Mouse (Mus musculus) forelimb bud, embryonic 11.5 days (tissue): ENCODE measurements around the gene Kif16b.

Experiments used
- DNase-seq: peaks from one replicate; pipeline ENCODE4 v3.0.0-alpha.2; 2012; ENCODE audit warnings: low read depth, low spot score

The Kif16b gene

GRCm38 (mm10) chr2:142734046-142734445 is 167.3 kb downstream of the Kif16b start:
- DNase-seq = no peak

DNA sequence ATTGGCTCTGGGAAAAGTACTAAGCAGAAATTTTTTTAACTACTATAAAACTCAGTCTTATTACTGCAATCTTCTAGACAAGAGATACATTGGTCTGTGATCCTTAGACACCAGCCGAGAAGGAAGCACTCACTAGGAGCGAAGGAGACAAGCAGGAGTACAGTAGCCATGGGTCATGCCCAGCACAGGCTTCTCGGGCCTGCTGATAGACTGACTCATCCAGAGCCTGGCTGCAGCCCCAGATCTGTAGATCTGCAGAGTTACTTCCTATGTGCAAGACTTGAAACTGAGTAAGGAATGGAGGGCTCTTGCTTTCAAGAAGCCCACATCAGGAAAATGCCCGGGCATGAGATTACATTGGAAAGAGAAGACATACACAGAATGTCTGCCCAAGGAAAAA is 169.0 kb downstream of the Kif16b start:
- DNase-seq = no peak

DNA sequence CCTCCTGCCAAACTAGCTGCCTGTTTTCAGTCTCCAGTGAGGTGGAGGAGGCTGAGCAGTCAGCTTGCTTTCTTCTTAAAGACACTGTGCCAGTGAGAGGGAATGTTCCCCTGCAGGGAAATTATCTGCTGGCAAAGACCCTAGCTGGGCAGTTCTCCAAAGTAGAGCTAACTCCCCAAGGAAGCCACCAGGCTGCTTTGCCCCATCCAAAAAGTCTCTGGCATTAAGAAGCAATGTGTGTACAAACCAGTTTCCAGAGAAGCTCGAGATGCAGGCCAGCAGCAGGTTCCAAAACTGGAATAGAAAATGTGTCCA is 169.6 kb downstream of the Kif16b start:
- DNase-seq = no peak

DNA sequence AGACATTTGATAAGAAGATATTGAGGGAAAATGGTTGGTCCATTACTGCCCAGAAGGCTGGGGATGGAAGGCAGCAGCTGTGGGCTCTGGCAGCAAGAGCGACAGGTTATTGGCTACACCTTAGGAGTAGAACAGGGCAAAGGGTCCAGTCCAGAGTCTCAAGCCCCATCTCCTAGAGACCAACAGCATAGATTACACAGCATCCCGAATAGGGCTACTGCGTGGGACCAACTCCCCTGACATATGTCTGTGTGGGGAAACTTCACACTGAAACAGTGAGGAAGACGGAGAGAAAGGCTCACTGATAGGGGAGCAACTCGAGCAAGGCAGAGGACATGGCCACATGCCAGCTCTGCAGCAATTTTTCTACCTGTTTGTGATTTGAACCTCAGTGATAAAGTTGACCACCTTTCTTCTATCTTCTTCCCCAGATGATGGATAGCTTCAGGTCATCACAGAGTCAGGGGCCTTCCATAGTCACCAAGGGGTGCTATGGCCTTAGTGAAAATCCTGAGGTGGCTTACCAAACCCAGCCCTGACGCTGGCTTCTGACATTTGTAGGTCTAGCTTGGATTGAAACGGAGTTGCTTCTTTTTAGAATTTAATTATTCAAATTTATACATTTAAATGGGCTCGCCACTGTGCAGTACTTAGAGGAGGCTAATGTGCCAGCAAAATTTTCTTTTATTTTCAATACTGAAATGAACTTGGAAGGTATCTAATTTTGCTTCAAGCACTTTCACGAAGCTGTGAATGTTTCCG is 170.1 kb downstream of the Kif16b start:
- DNase-seq = no peak

DNA sequence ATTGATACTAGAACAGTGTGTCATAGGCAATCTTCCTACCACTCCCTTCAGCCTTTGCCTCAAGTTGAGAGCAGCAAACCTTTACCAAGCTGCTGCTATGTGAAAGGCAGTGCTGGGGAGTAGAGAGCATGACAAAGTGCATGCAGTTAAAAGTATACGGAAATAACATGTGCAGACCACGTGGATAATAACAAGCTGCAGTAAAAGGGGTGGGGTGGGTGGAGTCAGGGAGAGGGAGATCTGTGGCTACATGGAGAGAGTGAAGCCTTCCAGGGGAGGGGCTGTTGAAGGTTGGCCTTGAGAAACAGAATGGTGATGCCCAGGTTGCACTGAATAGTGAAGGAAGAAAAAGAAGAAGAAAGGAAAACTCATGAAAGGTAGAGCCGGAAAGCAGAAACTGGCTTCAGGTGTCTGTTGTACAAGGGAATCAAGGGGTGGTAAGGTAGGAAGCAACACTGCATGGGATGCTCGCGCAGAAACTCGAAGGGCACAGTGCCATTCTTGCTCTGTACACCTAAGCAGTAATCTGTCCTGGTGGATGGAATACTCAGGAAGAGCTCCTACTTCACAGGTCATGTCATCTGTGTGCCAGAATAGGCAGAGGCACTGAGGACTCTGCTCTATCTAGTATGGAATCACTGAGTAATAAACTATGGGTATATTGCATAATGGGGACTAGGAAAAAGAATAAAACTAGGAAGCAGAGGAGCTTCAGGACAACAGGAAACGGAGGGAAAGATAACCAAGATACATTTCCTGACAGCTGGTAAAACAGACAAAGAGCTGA is 176.9 kb downstream of the Kif16b start:
- DNase-seq = no peak

DNA sequence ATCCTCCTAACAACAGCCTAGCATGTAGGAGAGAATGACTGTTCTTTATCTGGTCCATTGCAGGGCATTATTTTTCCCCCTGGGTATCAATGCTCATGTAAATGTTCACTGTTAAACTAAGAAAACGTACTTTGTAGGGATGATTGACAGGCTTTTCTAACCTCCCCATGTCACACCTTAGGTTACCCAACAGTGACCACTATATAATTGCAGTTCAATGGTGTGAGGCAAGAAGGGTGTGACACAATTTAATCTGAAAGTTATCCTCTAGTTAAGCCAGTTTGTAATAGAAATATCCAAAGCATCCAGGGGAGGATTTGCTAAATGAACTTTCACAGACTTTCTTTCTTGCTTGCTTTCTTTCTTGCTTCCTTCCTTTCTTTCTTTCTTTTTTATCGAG is 181.2 kb downstream of the Kif16b start:
- no peak for DNase-seq

DNA sequence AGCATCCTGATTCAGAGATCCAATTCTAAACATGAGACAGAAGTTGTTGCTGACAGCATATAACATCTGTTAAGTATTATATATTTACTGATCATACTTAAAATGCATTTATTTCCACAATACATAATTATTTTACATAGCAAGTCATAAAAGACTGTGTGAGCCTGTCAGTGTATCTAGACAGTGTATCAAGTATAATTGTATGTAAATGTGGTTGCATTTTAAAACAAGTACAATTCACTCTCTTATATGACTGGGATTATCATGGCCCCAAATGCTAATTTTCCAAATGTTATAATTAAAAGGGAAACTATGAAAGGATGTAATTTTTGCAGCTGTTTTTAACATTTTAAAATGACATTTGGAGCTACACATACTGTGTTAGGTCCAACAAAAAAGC is 182.3 kb downstream of the Kif16b start:
- DNase-seq = no peak

GRCm38 (mm10) chr2:142717591-142717990 is 183.7 kb downstream of the Kif16b start:
- no peak for DNase-seq

- DNase-seq = no peak
These were observed 185.4 kb downstream of the Kif16b start for GRCm38 (mm10) chr2:142715912-142716260.

GRCm38 (mm10) chr2:142715186-142715911 is 186.0 kb downstream of the Kif16b start:
- no peak for DNase-seq

GRCm38 (mm10) chr2:142712727-142713126 is 188.6 kb downstream of the Kif16b start:
- no peak for DNase-seq

GRCm38 (mm10) chr2:142709326-142709725 is 192.0 kb downstream of the Kif16b start:
- no peak for DNase-seq

- no peak for DNase-seq
These were observed 200.6 kb downstream of the Kif16b start for GRCm38 (mm10) chr2:142700689-142701088.

- DNase-seq = no peak
These were observed 202.7 kb downstream of the Kif16b start for GRCm38 (mm10) chr2:142698650-142699049.

DNA sequence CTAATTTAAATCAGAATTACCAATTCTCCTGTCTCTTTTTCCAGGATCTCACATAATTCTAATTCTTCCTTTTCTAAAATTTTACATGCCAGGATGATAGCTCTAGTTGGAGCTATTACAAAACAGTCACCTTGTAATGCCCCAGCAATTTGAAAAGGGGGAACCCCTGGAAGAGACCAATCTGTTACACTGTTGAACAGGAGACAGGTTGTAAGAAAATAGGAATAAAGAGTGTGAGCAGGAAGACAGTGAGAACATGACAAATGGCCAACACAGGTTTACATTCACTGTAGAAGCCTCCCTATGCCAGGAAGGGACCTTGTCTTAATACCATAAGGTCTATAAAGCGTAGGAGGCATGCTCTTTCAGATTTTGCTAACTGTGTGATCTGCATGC is 206.4 kb downstream of the Kif16b start:
- DNase-seq = no peak

DNA sequence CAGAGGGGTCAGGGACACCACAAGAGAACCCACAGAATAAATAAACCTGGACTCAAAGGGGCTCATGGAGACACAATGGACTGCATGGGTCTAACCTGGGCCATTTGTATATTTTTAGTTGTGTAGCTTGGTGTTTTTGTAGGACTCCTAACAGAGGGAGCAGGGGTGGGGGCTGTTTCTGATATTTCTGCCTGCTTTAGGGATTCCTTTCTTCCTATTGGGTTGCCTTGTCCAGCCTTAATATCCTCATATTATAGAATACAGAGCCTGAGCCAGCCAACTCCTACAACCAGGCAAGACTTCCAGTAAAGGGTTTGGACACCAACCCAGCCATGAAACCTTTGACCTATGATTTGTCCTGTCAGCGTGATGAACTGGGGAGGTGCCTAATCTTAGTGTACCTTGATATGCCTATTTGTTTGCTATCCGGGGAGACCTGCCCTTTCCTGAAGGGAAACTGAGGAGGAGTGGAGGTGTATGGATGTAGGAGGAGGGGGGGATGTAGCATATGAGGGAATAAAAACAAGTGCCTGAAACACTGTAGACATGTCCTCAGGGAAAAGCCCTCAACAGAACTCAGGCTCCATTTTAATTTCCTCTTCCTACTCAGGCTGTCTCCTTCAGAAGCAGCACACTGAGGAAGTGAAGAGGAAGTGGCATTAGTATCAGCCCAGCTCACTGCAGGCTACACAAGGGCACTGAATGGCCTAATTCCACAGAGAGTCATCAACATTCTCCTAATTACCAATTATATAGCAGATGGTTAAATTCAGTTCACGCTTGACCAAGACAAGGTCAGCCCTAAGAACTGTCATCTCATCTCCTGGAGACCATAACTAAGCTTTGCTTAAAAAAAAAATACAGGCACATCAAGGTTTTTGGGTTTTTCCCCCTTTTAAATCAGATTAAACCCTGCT is 207.1 kb downstream of the Kif16b start:
- no peak for DNase-seq

GRCm38 (mm10) chr2:142693461-142693860 is 207.9 kb downstream of the Kif16b start:
- DNase-seq = no peak

DNA sequence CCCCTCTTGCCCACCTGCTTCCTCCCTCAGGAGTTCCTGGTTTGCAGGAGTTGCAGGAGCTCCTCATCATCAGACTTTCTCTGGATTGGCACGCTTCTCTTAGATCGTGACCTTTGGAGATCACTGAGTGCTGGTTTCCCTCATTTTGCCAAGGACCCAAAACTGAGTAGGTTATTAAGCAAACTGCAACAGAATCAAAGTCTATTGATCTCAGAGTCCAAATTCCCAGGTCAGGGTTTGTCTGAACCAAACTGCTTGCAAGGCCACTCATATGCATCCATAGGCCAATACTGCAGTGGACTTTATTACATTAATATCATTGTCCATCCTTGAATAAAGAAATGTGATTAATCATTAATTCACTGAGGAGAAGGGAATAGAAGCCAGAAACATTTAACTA is 211.8 kb downstream of the Kif16b start:
- DNase-seq = no peak

DNA sequence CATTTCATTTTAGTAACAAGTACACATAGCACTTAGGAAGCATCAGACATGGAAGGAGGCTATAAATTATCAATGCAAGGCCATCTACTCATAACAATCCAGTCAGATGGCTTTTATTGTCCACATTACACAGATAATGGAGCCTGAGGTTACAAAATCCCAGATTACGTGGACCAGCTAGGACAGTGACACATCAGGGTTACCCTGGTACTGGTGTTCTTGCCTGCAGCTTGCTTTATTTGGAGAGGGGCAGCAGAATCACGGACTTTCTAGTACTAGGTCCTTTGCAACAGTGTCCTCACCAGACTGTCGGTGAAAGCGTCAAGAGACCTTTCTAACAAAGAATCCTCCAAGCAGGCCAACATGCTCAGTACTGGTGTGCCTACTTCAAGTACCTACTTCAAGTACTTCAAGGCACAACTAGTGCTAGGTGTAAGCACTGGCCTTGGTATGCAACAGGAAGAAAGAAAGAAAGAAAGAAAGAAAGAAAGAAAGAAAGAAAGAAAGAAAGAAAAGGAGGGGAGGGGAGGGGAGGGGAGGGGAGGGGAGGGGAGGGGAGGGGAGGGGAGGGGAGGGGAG is 213.3 kb downstream of the Kif16b start:
- DNase-seq = no peak

DNA sequence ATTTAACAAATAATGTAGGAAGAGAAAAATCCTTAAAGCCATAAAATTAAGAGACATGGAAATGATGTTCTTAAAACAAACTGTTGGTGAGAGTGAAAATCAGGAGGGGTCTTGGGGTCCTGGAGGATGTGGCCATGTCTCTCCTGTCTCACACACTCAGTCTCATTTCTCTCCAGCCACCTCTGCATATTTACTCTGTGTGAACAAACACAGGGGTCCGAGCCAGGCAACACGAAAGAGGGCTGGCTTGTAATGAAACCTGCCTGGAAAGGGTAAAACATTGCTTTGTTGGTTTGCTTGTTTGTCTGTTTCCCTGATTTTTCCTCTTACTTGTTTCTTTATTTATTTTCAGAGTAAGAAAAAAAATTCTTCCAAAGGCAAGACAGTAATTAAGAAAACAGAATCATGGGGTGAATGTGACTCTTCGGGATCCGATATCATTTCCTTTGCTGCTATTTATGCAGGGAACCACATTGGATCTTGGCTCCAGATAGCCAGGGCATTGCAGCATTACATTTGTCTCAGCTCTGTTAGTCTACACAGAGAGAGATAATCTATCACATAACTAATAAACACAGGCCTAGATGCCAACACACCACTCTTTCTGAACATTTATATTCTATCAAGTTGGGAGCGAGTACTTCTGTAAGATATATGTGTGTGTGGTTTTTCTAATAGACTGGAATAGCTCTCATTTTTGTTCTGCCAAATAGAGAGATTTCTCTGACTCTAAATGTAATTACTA is 218.2 kb downstream of the Kif16b start:
- no peak for DNase-seq

- no peak for DNase-seq
These were observed 232.9 kb downstream of the Kif16b start for GRCm38 (mm10) chr2:142668426-142668825.
